7 mouse cellular contexts compared by ENCODE assay signal in genomic region chr11:78536080-78536689, GRCm38 (mm10). TPM values are rescaled to one million over a fixed set of nuclear protein-coding genes. Genes with fewer than 3 reads are reported as not detected.
A peak's percentile ranks its signal among the peaks of the same experiment; 100 is the strongest.
DNase-seq lines count a peak whose midpoint lies in the region; ATAC-seq and TF ChIP-seq lines count a peak whose summit lies in the region.

Gene Tnfaip1 (minus strand): TSS chr11:78536332.
Gene Ift20 (plus strand): TSS chr11:78536361.

- peak; percentile 86 for TF ChIP-seq POLR2A in small intestine, adult 2 months (IDR thresholded peaks at IDR 0.05; ENCODE audit: low read depth, low read length)

- under 1% methylated on average over 52 of the region's 52 CpGs for WGBS in embryonic facial prominence, embryonic 10.5 days
- under 1% methylated on average over 52 of the region's 52 CpGs for WGBS in intestine, postnatal 0 days
- under 1% methylated on average over 52 of the region's 52 CpGs for WGBS in midbrain, embryonic 12.5 days
- under 1% methylated on average over 52 of the region's 52 CpGs for WGBS in small intestine, adult 2 months

- no peaks in the 10 kb centered on the region for H3K27me3 ChIP-seq in embryonic facial prominence, embryonic 10.5 days (replicated peaks; ENCODE audit: low read depth, poor library complexity, severe bottlenecking)
- no peaks in the 10 kb centered on the region for H3K27me3 ChIP-seq in intestine, postnatal 0 days (replicated peaks; ENCODE audit: control insufficient read depth, insufficient read depth, low read length)
- H3K27me3 ChIP-seq in midbrain, embryonic 12.5 days: no peaks in the 10 kb centered on the region
- no peaks in the 10 kb centered on the region for H3K27me3 ChIP-seq in small intestine, adult 2 months (ENCODE audit: control insufficient read depth, insufficient read depth, low read length)

- H3K36me3 ChIP-seq in embryonic facial prominence, embryonic 10.5 days (replicated peaks): peaks cover 59% of the 10 kb centered on the region
- H3K36me3 ChIP-seq in intestine, postnatal 0 days (ENCODE audit: control insufficient read depth, insufficient read depth): peaks cover 34% of the 10 kb centered on the region
- H3K36me3 ChIP-seq in midbrain, embryonic 12.5 days: peaks cover 29% of the 10 kb centered on the region
- peaks cover 18% of the 10 kb centered on the region for H3K36me3 ChIP-seq in small intestine, adult 2 months (ENCODE audit: control insufficient read depth, insufficient read depth, low read length)

- peaks cover 22% of the 10 kb centered on the region for H3K4me1 ChIP-seq in embryonic facial prominence, embryonic 10.5 days
- H3K4me1 ChIP-seq in intestine, postnatal 0 days (replicated peaks; ENCODE audit: control insufficient read depth, insufficient read depth, low read length): peaks cover 12% of the 10 kb centered on the region
- peaks cover 27% of the 10 kb centered on the region for H3K4me1 ChIP-seq in midbrain, embryonic 12.5 days
- H3K4me1 ChIP-seq in small intestine, adult 2 months (ENCODE audit: control insufficient read depth, insufficient read depth, insufficient read length, low read length): peaks cover 10% of the 10 kb centered on the region; the same call in 1 of the 2 replicates

- DNase-seq in adrenal gland, postnatal 10 days: peak; percentile 97
- peak; percentile 98 for DNase-seq in embryonic facial prominence, embryonic 10.5 days (ENCODE audit: low spot score)
- DNase-seq in gonadal fat pad, adult 2 months (ENCODE audit: low read depth): peak; percentile 96
- peak; percentile 98 for DNase-seq in left cerebral cortex, postnatal 4 days

- H3K9me3 ChIP-seq in embryonic facial prominence, embryonic 10.5 days: no peaks in the 10 kb centered on the region
- no peaks in the 10 kb centered on the region for H3K9me3 ChIP-seq in intestine, postnatal 0 days (ENCODE audit: control insufficient read depth)
- H3K9me3 ChIP-seq in midbrain, embryonic 12.5 days: no peaks in the 10 kb centered on the region

- H3K9ac ChIP-seq in intestine, postnatal 0 days (ENCODE audit: low read depth, low read length): peak within 1 kb of the TSS; percentile 87
- H3K9ac ChIP-seq in midbrain, embryonic 12.5 days (replicated peaks): peak within 1 kb of the TSS; percentile 80

- peak within 1 kb of the TSS; percentile 91 for H3K4me3 ChIP-seq in embryonic facial prominence, embryonic 10.5 days
- peak within 1 kb of the TSS; percentile 85 for H3K4me3 ChIP-seq in intestine, postnatal 0 days (ENCODE audit: low read depth, low read length)
- H3K4me3 ChIP-seq in midbrain, embryonic 12.5 days: peak within 1 kb of the TSS; percentile 79
- H3K4me3 ChIP-seq in small intestine, adult 2 months (ENCODE audit: low read depth, low read length): peak within 1 kb of the TSS; percentile 94

- intact Hi-C loops in left cerebral cortex, postnatal 4 days (cut with DNase I): no loop called here

- H3K27ac ChIP-seq in embryonic facial prominence, embryonic 10.5 days (replicated peaks): peak within 1 kb of the TSS; percentile 92
- H3K27ac ChIP-seq in intestine, postnatal 0 days (ENCODE audit: low read depth, low read length): peak within 1 kb of the TSS; percentile 97
- H3K27ac ChIP-seq in midbrain, embryonic 12.5 days (replicated peaks): peak within 1 kb of the TSS; percentile 89
- peak within 1 kb of the TSS; percentile 99 for H3K27ac ChIP-seq in small intestine, adult 2 months (ENCODE audit: insufficient read depth, low read depth, low read length)

- peak within 1 kb of the TSS; percentile 83 for H3K4me2 ChIP-seq in intestine, postnatal 0 days (replicated peaks; ENCODE audit: low read depth)
- peak within 1 kb of the TSS; percentile 89 for H3K4me2 ChIP-seq in midbrain, embryonic 12.5 days (replicated peaks)

- TF ChIP-seq CTCF in intestine, postnatal 0 days (IDR thresholded peaks at IDR 0.05; ENCODE audit: low read depth): no peak
- TF ChIP-seq CTCF in small intestine, adult 2 months (IDR thresholded peaks at IDR 0.05; ENCODE audit: extremely low read depth, insufficient read length, insufficient replicate concordance, low read depth, low read length): no peak

- ATAC-seq in intestine, postnatal 0 days: peak; percentile 93
- peak; percentile 98 for ATAC-seq in midbrain, embryonic 12.5 days (ENCODE audit: low FRiP score, low read depth)

RNA-seq across cellular contexts. Expression of gene Tnfaip1, which starts in this region (rescaled TPM):
- 10 to 100 TPM; 52.2 to 55.1 TPM for total RNA-seq in adrenal gland, postnatal 10 days (2021)
- 91.6 and 92.4 TPM in 2 replicates for polyA plus RNA-seq in embryonic facial prominence, embryonic 10.5 days (2016; fragmentation: Nextera tagmentation; extraction: Ambion mirVana)
- 42.1 and 46.2 TPM in 2 replicates for polyA plus RNA-seq in gonadal fat pad, adult 2 months (2012; rRNA removed)
- 64.7 and 71.5 TPM in 2 replicates for polyA plus RNA-seq in intestine, postnatal 0 days (2015; fragmentation: Nextera tagmentation; extraction: Ambion mirVana)
- 10 to 100 TPM; 54.5 to 59.7 TPM for total RNA-seq in left cerebral cortex, postnatal 4 days (2021)
- 62.7 and 65.3 TPM in 2 replicates for polyA plus RNA-seq in midbrain, embryonic 12.5 days (2016; fragmentation: Nextera tagmentation; extraction: Ambion mirVana)
- 31.3 and 64.5 TPM in 2 replicates for polyA plus RNA-seq in small intestine, adult 2 months (2012; rRNA removed)

RNA-seq across cellular contexts. Expression of gene Ift20, which starts in this region (rescaled TPM):
- total RNA-seq in adrenal gland, postnatal 10 days (2021): 10 to 100 TPM; 69.1 to 71.5 TPM
- 84.2 and 95.2 TPM in 2 replicates for polyA plus RNA-seq in embryonic facial prominence, embryonic 10.5 days (2016; fragmentation: Nextera tagmentation; extraction: Ambion mirVana)
- 98.4 and 124 TPM in 2 replicates for polyA plus RNA-seq in gonadal fat pad, adult 2 months (2012; rRNA removed)
- 221 and 222 TPM in 2 replicates for polyA plus RNA-seq in intestine, postnatal 0 days (2015; fragmentation: Nextera tagmentation; extraction: Ambion mirVana)
- 10 to 100 TPM; 54.6 to 59.7 TPM for total RNA-seq in left cerebral cortex, postnatal 4 days (2021)
- 104 and 111 TPM in 2 replicates for polyA plus RNA-seq in midbrain, embryonic 12.5 days (2016; fragmentation: Nextera tagmentation; extraction: Ambion mirVana)
- polyA plus RNA-seq in small intestine, adult 2 months (2012; rRNA removed): 114 and 137 TPM in 2 replicates

Comparison
In these comparisons a context has a peak if more than half of its experiments do, and no peak if none do; other contexts are left out.
1. Peak in every context shown above with its lines: DNase-seq, ATAC-seq, H3K4me3 ChIP-seq and H3K27ac ChIP-seq.